Mouse (Mus musculus) MEL (cell line): Measurements from ENCODE around the gene Sema5a. TPM values are rescaled to one million over a fixed set of nuclear protein-coding genes. Genes with fewer than 3 reads are reported as not detected.

Experiments
- DNase-seq: peaks from one replicate; pipeline ENCODE4 v3.0.0; 2011; ENCODE audit warnings: low read depth, low spot score
- H3K27ac ChIP-seq: 2 replicates; pipeline ENCODE4 v1.5.1; 2012; ENCODE audit warnings: low read depth, mild to moderate bottlenecking, control low read depth, low read length, moderate library complexity; ENCODE audit not compliant: control insufficient read depth
- H3K27me3 ChIP-seq, 2 experiments: fragments of 150-350 bp in 1 of 2; sonication (generic) in 1 of 2; 2 replicates each; pipeline ENCODE4 v1.6.1; 2012; ENCODE audit warnings: low read length in 2 of 2, mild to moderate bottlenecking in 2 of 2, improper control_type of control experiment in 1 of 2, moderate library complexity in 1 of 2; ENCODE audit not compliant: insufficient read depth in 2 of 2, control insufficient read depth in 1 of 2
- H3K36me3 ChIP-seq, 2 experiments: 2 replicates each; pipeline ENCODE4 v1.6.1; 2012 to 2014; ENCODE audit warnings: low read length in 2 of 2, improper control_type of control experiment in 1 of 2, inconsistent platforms in 1 of 2, mild to moderate bottlenecking in 1 of 2; ENCODE audit not compliant: insufficient read depth in 2 of 2, control insufficient read depth in 1 of 2
- H3K4me1 ChIP-seq, 2 experiments: fragments of 150-350 bp in 1 of 2; sonication (generic) in 1 of 2; 2 replicates each; pipeline ENCODE4 v1.6.1; 2012; ENCODE audit warnings: low read length in 2 of 2, improper control_type of control experiment in 1 of 2, mild to moderate bottlenecking in 1 of 2; ENCODE audit not compliant: insufficient read depth in 2 of 2, control insufficient read depth in 1 of 2
- H3K4me3 ChIP-seq, 2 experiments: fragments of 150-350 bp in 1 of 2; sonication (generic) in 1 of 2; 2 replicates each; pipeline ENCODE4 v1.5.1; 2012; ENCODE audit warnings: low read depth in 2 of 2, low read length in 2 of 2, mild to moderate bottlenecking in 2 of 2, moderate library complexity in 2 of 2, control low read depth in 1 of 2, improper control_type of control experiment in 1 of 2; ENCODE audit not compliant: control insufficient read depth in 1 of 2, insufficient read depth in 1 of 2
- H3K79me2 ChIP-seq: 2 replicates; pipeline ENCODE4 v1.6.1; 2012; ENCODE audit warnings: mild to moderate bottlenecking, low read length, moderate library complexity; ENCODE audit not compliant: control insufficient read depth, poor library complexity, insufficient read depth
- H3K9ac ChIP-seq: 2 replicates; pipeline ENCODE4 v1.6.1; 2012; ENCODE audit warnings: low read depth, mild to moderate bottlenecking, control low read depth, low read length, moderate library complexity; ENCODE audit not compliant: control insufficient read depth, poor library complexity, severe bottlenecking
- H3K9me3 ChIP-seq: fragments of 150-350 bp; sonication (generic); replicated peaks from 2 replicates; pipeline ENCODE4 v1.6.1; 2012; ENCODE audit warnings: mild to moderate bottlenecking, low read length, improper control_type of control experiment, moderate library complexity; ENCODE audit not compliant: insufficient read depth
- BHLHE40 ChIP-seq: IDR thresholded peaks from 2 replicates; pipeline ENCODE4 v1.6.1; 2012; ENCODE audit warnings: low read depth, mild to moderate bottlenecking, inconsistent platforms, low read length, improper control_type of control experiment, borderline replicate concordance
- CHD1 ChIP-seq: IDR thresholded peaks from 2 replicates; pipeline ENCODE4 v1.6.1; 2012; ENCODE audit warnings: low read depth, mild to moderate bottlenecking, inconsistent platforms, low read length, improper control_type of control experiment
- E2F4 ChIP-seq: IDR thresholded peaks from 2 replicates; pipeline ENCODE4 v1.6.1; 2011; ENCODE audit warnings: low read depth, low read length, improper control_type of control experiment, borderline replicate concordance
- ELF1 ChIP-seq: IDR thresholded peaks from 2 replicates; pipeline ENCODE4 v1.6.1; 2014; ENCODE audit warnings: low read depth, mild to moderate bottlenecking, inconsistent platforms, low read length, improper control_type of control experiment, moderate library complexity
- EP300 ChIP-seq, 2 experiments: IDR thresholded peaks; 2 replicates each; pipeline ENCODE4 v1.6.1; 2011; ENCODE audit warnings: improper control_type of control experiment in 2 of 2, low read length in 2 of 2, low read depth in 1 of 2, mild to moderate bottlenecking in 1 of 2
- GATA1 ChIP-seq: IDR thresholded peaks from 2 replicates; pipeline ENCODE4 v1.6.1; 2011; ENCODE audit warnings: low read depth, low read length, improper control_type of control experiment
- HCFC1 ChIP-seq: IDR thresholded peaks from 2 replicates; pipeline ENCODE4 v1.6.1; 2012; ENCODE audit warnings: low read depth, mild to moderate bottlenecking, inconsistent platforms, low read length, improper control_type of control experiment, moderate library complexity
- JUND ChIP-seq: IDR thresholded peaks from 2 replicates; pipeline ENCODE4 v1.6.1; 2011; ENCODE audit warnings: low read depth, mild to moderate bottlenecking, improper control_type of control experiment, low read length
- KAT2A ChIP-seq: conservative IDR thresholded peaks from 2 replicates; pipeline ENCODE4 v1.6.1; 2012; ENCODE audit warnings: low read depth, low read length, improper control_type of control experiment, inconsistent platforms
- MAFK ChIP-seq: IDR thresholded peaks from 2 replicates; pipeline ENCODE4 v1.6.1; 2011; ENCODE audit warnings: low read depth, mild to moderate bottlenecking, low read length, improper control_type of control experiment, borderline replicate concordance
- MAX ChIP-seq: IDR thresholded peaks from 2 replicates; pipeline ENCODE4 v1.6.1; 2011; ENCODE audit warnings: low read length, improper control_type of control experiment
- MXI1 ChIP-seq: IDR thresholded peaks from 2 replicates; pipeline ENCODE4 v1.6.1; 2011; ENCODE audit warnings: mild to moderate bottlenecking, low read depth, low read length, improper control_type of control experiment
- MYB ChIP-seq: IDR thresholded peaks from 2 replicates; pipeline ENCODE4 v1.6.1; 2011; ENCODE audit warnings: mild to moderate bottlenecking, low read depth, low read length, improper control_type of control experiment
- MYC ChIP-seq: IDR thresholded peaks from 2 replicates; pipeline ENCODE4 v1.6.1; 2011; ENCODE audit warnings: low read depth, mild to moderate bottlenecking, low read length, improper control_type of control experiment, moderate library complexity
- NELFE ChIP-seq: IDR thresholded peaks from 2 replicates; pipeline ENCODE4 v1.6.1; 2011; ENCODE audit warnings: low read depth, low read length, improper control_type of control experiment
- POLR2AphosphoS2 ChIP-seq: IDR thresholded peaks from 2 replicates; pipeline ENCODE4 v1.6.1; 2011; ENCODE audit warnings: low read length, improper control_type of control experiment
- POLR2AphosphoS5 ChIP-seq: IDR thresholded peaks from 2 replicates; pipeline ENCODE4 v1.6.1; 2012; ENCODE audit warnings: low read depth, borderline replicate concordance, mild to moderate bottlenecking, inconsistent platforms, low read length, moderate library complexity, mixed read lengths
- RAD21 ChIP-seq: IDR thresholded peaks from 2 replicates; pipeline ENCODE4 v1.6.1; 2011; ENCODE audit warnings: mild to moderate bottlenecking, low read depth, low read length, improper control_type of control experiment
- SMC3 ChIP-seq: IDR thresholded peaks from 2 replicates; pipeline ENCODE4 v1.6.1; 2011; ENCODE audit warnings: low read depth, low read length, improper control_type of control experiment
- TAL1 ChIP-seq: IDR thresholded peaks from 2 replicates; pipeline ENCODE4 v1.6.1; 2012; ENCODE audit warnings: mild to moderate bottlenecking, inconsistent platforms, low read length, moderate library complexity, mixed read lengths
- TBP ChIP-seq: IDR thresholded peaks from 2 replicates; pipeline ENCODE4 v1.8.0; 2011; ENCODE audit warnings: low read depth, low read length, improper control_type of control experiment
- UBTF ChIP-seq: IDR thresholded peaks from 2 replicates; pipeline ENCODE4 v1.6.1; 2012; ENCODE audit warnings: low read depth, mild to moderate bottlenecking, inconsistent platforms, low read length, improper control_type of control experiment, moderate library complexity, borderline replicate concordance; ENCODE audit not compliant: insufficient read depth
- USF1 ChIP-seq: IDR thresholded peaks from 2 replicates; pipeline ENCODE4 v1.6.1; 2014; ENCODE audit warnings: low read depth, mild to moderate bottlenecking, inconsistent platforms, low read length, improper control_type of control experiment, moderate library complexity
- ZC3H11A ChIP-seq: IDR thresholded peaks from 2 replicates; pipeline ENCODE4 v1.6.1; 2012; ENCODE audit warnings: low read depth, mild to moderate bottlenecking, inconsistent platforms, low read length, improper control_type of control experiment
- ZKSCAN1 ChIP-seq: IDR thresholded peaks from 2 replicates; pipeline ENCODE4 v1.6.1; 2012; ENCODE audit warnings: low read depth, mild to moderate bottlenecking, inconsistent platforms, low read length, improper control_type of control experiment, moderate library complexity
- ZMIZ1 ChIP-seq: IDR thresholded peaks from 2 replicates; pipeline ENCODE4 v1.6.1; 2012; ENCODE audit warnings: low read depth, mild to moderate bottlenecking, inconsistent platforms, low read length, improper control_type of control experiment, moderate library complexity
- ZNF384 ChIP-seq: IDR thresholded peaks from 2 replicates; pipeline ENCODE4 v1.6.1; 2012; ENCODE audit warnings: low read depth, mild to moderate bottlenecking, inconsistent platforms, low read length, improper control_type of control experiment
- polyA plus RNA-seq, 2 experiments: library from polyadenylated mRNA; stranded (reverse) in 1 of 2; unstranded in 1 of 2; fragments of >175 nt in 1 of 2; fragments of >200 nt in 1 of 2; gene quantifications; 2 replicates each; pipeline versions ENCODE4 v1.2.1 to v1.2.4; 2012; ENCODE audit warnings: low replicate concordance in 2 of 2, low read depth in 1 of 2; ENCODE audit not compliant: insufficient read length in 2 of 2, insufficient read depth in 1 of 2, missing spikeins in 1 of 2
- total RNA-seq: library from RNA; depleted of rRNA; stranded (reverse); fragments of 300-350 nt; gene quantifications from 2 replicates; pipeline ENCODE4 v1.2.3, GENCODE M21; 2012

Gene Sema5a
- total and polyA plus RNA-seq, 3 experiments, result not detected

- no peak for TF ChIP-seq MAFK
- no peak for TF ChIP-seq BHLHE40
- TF ChIP-seq EP300 (IDR thresholded peaks at IDR 0.05; ENCODE audit: low read depth in 1 of 2, low read length in 2 of 2), result no peak
- TF ChIP-seq ZC3H11A, result no peak
- TF ChIP-seq MYC, result no peak
- no peak for TF ChIP-seq GATA1
- TF ChIP-seq KAT2A, result no peak
- no peak for TF ChIP-seq SMC3
- TF ChIP-seq RAD21, result no peak
- TF ChIP-seq ZMIZ1, result no peak
- TF ChIP-seq E2F4, result no peak
- no peak for TF ChIP-seq UBTF
- no peak for TF ChIP-seq POLR2AphosphoS5
- no peak for TF ChIP-seq HCFC1
- no peak for TF ChIP-seq MYB
- no peak for TF ChIP-seq ZKSCAN1
- TF ChIP-seq CHD1, result no peak
- TF ChIP-seq ZNF384, result no peak
- TF ChIP-seq USF1, result no peak
- no peak for TF ChIP-seq JUND
- TF ChIP-seq, all 39 proteins: peak for 0
- Histone ChIP-seq H3K36me3 (no peaks in the 10 kb centered on the region), H3K9ac (no peak overlapping the region), H3K27ac (no peak overlapping the region), H3K4me3 (no peak overlapping the region), H3K27me3 (no peaks in the 10 kb centered on the region), H3K9me3 (no peaks in the 10 kb centered on the region), H3K79me2 (no peaks in the 10 kb centered on the region), H3K4me1 (no peaks in the 10 kb centered on the region)
- no peak for DNase-seq
These were observed 53.9 kb downstream of the Sema5a start for GRCm38 (mm10) chr15:32298525-32298924.

- no peak for DNase-seq
- Histone ChIP-seq H3K9ac (no peak overlapping the region), H3K27me3 (no peaks in the 10 kb centered on the region), H3K79me2 (no peaks in the 10 kb centered on the region), H3K9me3 (no peaks in the 10 kb centered on the region), H3K4me1 (no peaks in the 10 kb centered on the region), H3K36me3 (no peaks in the 10 kb centered on the region), H3K4me3 (no peak overlapping the region), H3K27ac (no peak overlapping the region)
- TF ChIP-seq BHLHE40 (no peak), NELFE (no peak), MAX (no peak), RAD21 (no peak), MXI1 (no peak), TBP (no peak), JUND (no peak), TAL1 (no peak), GATA1 (no peak), ELF1 (no peak), POLR2AphosphoS2 (no peak), POLR2AphosphoS5 (no peak)
These were observed 56.4 kb downstream of the Sema5a start for GRCm38 (mm10) chr15:32300991-32301390.
